Comparison of ENCODE assay signal across 9 mouse cellular contexts in the genomic region with DNA sequence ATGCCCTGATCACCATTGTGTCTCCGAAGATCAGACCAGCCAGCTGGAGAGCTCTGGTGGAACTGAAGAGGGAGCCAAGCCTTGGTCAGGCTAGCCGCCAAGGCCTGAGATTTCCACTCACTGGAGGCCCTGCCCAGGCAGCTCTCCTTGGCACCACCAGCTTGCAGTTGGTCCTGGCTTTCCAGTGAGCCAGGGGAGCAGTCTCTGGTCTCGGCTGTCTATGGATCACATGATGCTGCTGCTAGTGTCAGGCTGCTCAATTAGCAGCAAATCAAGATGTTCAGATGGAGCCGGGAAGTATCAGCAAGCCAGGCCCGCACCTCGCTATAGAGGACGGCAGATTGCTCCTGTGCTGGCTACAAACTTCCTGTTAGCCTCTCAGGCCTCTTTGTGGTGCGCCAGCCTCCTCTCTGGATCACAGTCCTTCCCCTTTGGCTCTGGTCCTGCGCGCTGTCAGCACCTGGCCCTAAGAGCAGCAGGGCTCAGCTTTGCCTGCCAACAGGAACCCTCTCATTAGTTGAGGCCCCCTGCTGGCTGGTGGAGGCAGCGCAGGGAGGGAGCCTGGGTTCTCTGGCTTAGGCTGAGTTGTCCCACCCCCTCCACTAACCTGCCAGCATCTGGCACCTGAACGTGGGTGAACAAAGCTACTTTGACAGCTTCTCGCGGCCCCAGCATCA.
DNase-seq lines count a peak whose midpoint lies in the region; ATAC-seq lines count a peak whose summit lies in the region.
"Had no signal": no experiment of that assay in that cellular context is flagged by ENCODE, and none has a peak within 500 bp of the region (broad histone marks: within the 10 kb centered on the region; RNA-seq: fewer than 3 reads in every experiment).

No protein-coding gene starts in this region.

- no peak overlapping the region for H3K4me3 ChIP-seq in hindbrain, embryonic 16.5 days (ENCODE audit: low read length)
- H3K4me3 ChIP-seq: myocyte had no signal

- H3K36me3 ChIP-seq in hindbrain, embryonic 16.5 days (ENCODE audit: control insufficient read depth, insufficient read depth, low read length), result no peaks in the 10 kb centered on the region

- H3K9ac ChIP-seq in hindbrain, embryonic 16.5 days (ENCODE audit: low read depth, low read length), result no peak overlapping the region

- H3K4me1 ChIP-seq in hindbrain, embryonic 16.5 days (ENCODE audit: control insufficient read depth, insufficient read depth, low read depth, low read length), result peaks cover 14% of the 10 kb centered on the region

- peak; percentile 82 to 89 for DNase-seq in adrenal gland, postnatal 36 days
- DNase-seq in embryo, embryonic 11 days, result peak; percentile 84
- DNase-seq in gastrocnemius, postnatal 14 days, result peak; percentile 86
- DNase-seq in left cerebral cortex, adult 8-10 months (ENCODE audit: low spot score in 2 of 2), result peak; percentile 60 to 74
- DNase-seq in right cerebral cortex, postnatal 4 days, result peak; percentile 78
- no peak for DNase-seq in B cell, adult 2 months

- ATAC-seq in hindbrain, embryonic 16.5 days, result peak; percentile 86
- ATAC-seq in megakaryocyte-erythroid progenitor cell, adult 5-6 weeks (replicated peaks; ENCODE audit: low FRiP score, low TSS enrichment, poor library complexity, severe bottlenecking), result peak; percentile 74

- no peaks in the 10 kb centered on the region for H3K9me3 ChIP-seq in hindbrain, embryonic 16.5 days (ENCODE audit: control insufficient read depth, low read length)

- WGBS in hindbrain, embryonic 16.5 days, result 25% methylated on average over 14 of the region's 14 CpGs

- H3K4me2 ChIP-seq in hindbrain, embryonic 16.5 days (ENCODE audit: low read length), result peak overlapping the region; percentile 24; the same call in 1 of the 2 replicates

- intact Hi-C loops in gastrocnemius, postnatal 14 days (cut with DNase I; ENCODE audit: low total_unique reads), result no loop called here

- H3K27ac ChIP-seq in hindbrain, embryonic 16.5 days (ENCODE audit: low read depth, low read length), result peak overlapping the region; percentile 62

- H3K27me3 ChIP-seq in hindbrain, embryonic 16.5 days (replicated peaks; ENCODE audit: control insufficient read depth, insufficient read depth, low read length), result no peaks in the 10 kb centered on the region

Comparison
In these comparisons a context has a peak if more than half of its experiments do, and no peak if none do; other contexts are left out.
1. DNase-seq: peak in adrenal gland, postnatal 36 days (2 of 2), embryo, embryonic 11 days (single experiment), gastrocnemius, postnatal 14 days (single experiment), left cerebral cortex, adult 8-10 months (2 of 2) and right cerebral cortex, postnatal 4 days (single experiment); none in B cell, adult 2 months (0 of 2).